Mouse (Mus musculus) cerebellum, adult 2 months (tissue): ENCODE results near the gene Zfp609. TPM values are rescaled to one million over a fixed set of nuclear protein-coding genes. Genes with fewer than 3 reads are reported as not detected.

Experiments
- DNase-seq, 2 experiments: peaks; one replicate each; pipeline ENCODE4 v3.0.0; 2021
- H3K27ac ChIP-seq: fragments of 200-500 bp; 2 replicates; pipeline ENCODE4 v1.5.1; 2012; ENCODE audit warnings: low read length, control low read depth, inconsistent platforms; ENCODE audit not compliant: insufficient read depth
- H3K27me3 ChIP-seq: fragments of 200-500 bp; 2 replicates; pipeline ENCODE4 v1.6.1; 2012; ENCODE audit warnings: inconsistent platforms, mild to moderate bottlenecking, low read length, moderate library complexity; ENCODE audit not compliant: control insufficient read depth, insufficient read depth
- H3K4me1 ChIP-seq: fragments of 200-500 bp; 2 replicates; pipeline ENCODE4 v1.6.1; 2011; ENCODE audit warnings: low read length; ENCODE audit not compliant: control insufficient read depth, insufficient read depth
- H3K4me3 ChIP-seq: fragments of 200-500 bp; replicated peaks from 2 replicates; pipeline ENCODE3; 2011; ENCODE audit warnings: mild to moderate bottlenecking, low read depth, low read length, control low read depth; ENCODE audit not compliant: insufficient read depth
- CTCF ChIP-seq: fragments of 200-500 bp; IDR thresholded peaks from 2 replicates; pipeline ENCODE4 v1.5.1; 2011; ENCODE audit warnings: low read depth, mild to moderate bottlenecking, control low read depth, low read length, moderate library complexity, borderline replicate concordance; ENCODE audit not compliant: insufficient read depth
- POLR2A ChIP-seq: fragments of 200-500 bp; IDR thresholded peaks from 2 replicates; pipeline ENCODE4 v1.6.1; 2011; ENCODE audit warnings: low read length, control low read depth, borderline replicate concordance; ENCODE audit not compliant: insufficient read depth
- WGBS: fragments of 180-500 bp; shearing (Covaris S2); methylation state at CpG from one replicate; pipeline ENCODE4 v1.1.7; 2018; 5-methylcytosine and 5-hydroxymethylcytosine counted together
- polyA plus RNA-seq: library from polyadenylated mRNA; depleted of rRNA; stranded (reverse); fragments of >200 nt; gene quantifications from 2 replicates; pipeline ENCODE4 v1.2.3, GENCODE M21; 2012; rRNA removed

Zfp609 gene
- polyA plus RNA-seq, 1 experiment, result 19.2 TPM

- 59% methylated on average over 3 of the region's 3 CpGs for WGBS
- Histone ChIP-seq H3K27ac (no peak overlapping the region), H3K4me1 (no peaks in the 10 kb centered on the region), H3K27me3 (no peaks in the 10 kb centered on the region), H3K4me3 (no peak overlapping the region)
- no peak for DNase-seq
- no peak for TF ChIP-seq CTCF
Measured at GRCm38 (mm10) chr9:65645984-65646383, 181.4 kb downstream of the Zfp609 start.

- DNase-seq, result no peak
- Histone ChIP-seq H3K27me3 (no peaks in the 10 kb centered on the region; the same call in 1 of the 2 replicates), H3K4me3 (no peak overlapping the region), H3K4me1 (no peaks in the 10 kb centered on the region), H3K27ac (no peak overlapping the region)
- TF ChIP-seq POLR2A (no peak), CTCF (no peak)
- WGBS, result 63% methylated on average over 4 of the region's 4 CpGs
Measured at GRCm38 (mm10) chr9:65644960-65645359, 182.4 kb downstream of the Zfp609 start.

- H3K4me3 ChIP-seq, result no peak overlapping the region
- H3K27me3 ChIP-seq, result no peaks in the 10 kb centered on the region; the same call in 1 of the 2 replicates
- no peak for DNase-seq
- H3K27ac ChIP-seq, result no peak overlapping the region
- no peaks in the 10 kb centered on the region for H3K4me1 ChIP-seq
- TF ChIP-seq CTCF (no peak), POLR2A (no peak)
Measured at GRCm38 (mm10) chr9:65642546-65642945, 184.8 kb downstream of the Zfp609 start.

Other genes with a start within 250 kb of the Zfp609 start
- gene Plekho2, start 247.5 kb downstream of the Zfp609 start, polyA plus RNA-seq, result 27.3 and 28.5 TPM in 2 replicates
- 0.11 and 0.14 TPM in 2 replicates for gene Pif1, start 240.4 kb downstream of the Zfp609 start, polyA plus RNA-seq
- gene Rbpms2, start 197.9 kb downstream of the Zfp609 start, polyA plus RNA-seq, result 8.8 and 10.7 TPM in 2 replicates
- 218 and 230 TPM in 2 replicates for gene Oaz2, start 159.6 kb downstream of the Zfp609 start, polyA plus RNA-seq
- 0.13 and 0.29 TPM in 2 replicates for gene Pclaf, start 62.7 kb upstream of the Zfp609 start, polyA plus RNA-seq
- gene Trip4, start 81.2 kb upstream of the Zfp609 start, polyA plus RNA-seq, result 20.4 and 24.5 TPM in 2 replicates
- gene Csnk1g1, start 81.4 kb upstream of the Zfp609 start, polyA plus RNA-seq, result 21.9 and 25.4 TPM in 2 replicates
- gene Ppib, start 232.7 kb upstream of the Zfp609 start, polyA plus RNA-seq, result 223 and 230 TPM in 2 replicates
- 8.8 and 9.7 TPM in 2 replicates for gene Snx22, start 242.2 kb upstream of the Zfp609 start, polyA plus RNA-seq